Mouse (Mus musculus) MEL (cell line): ENCODE data around the gene Lrrc74b. TPM values are rescaled to one million over a fixed set of nuclear protein-coding genes. Genes with fewer than 3 reads are reported as not detected.

Experiments
- DNase-seq: peaks from one replicate; pipeline ENCODE4 v3.0.0; 2011; ENCODE audit warnings: low read depth, low spot score
- H3K27ac ChIP-seq: 2 replicates; pipeline ENCODE4 v1.5.1; 2012; ENCODE audit warnings: low read depth, mild to moderate bottlenecking, control low read depth, low read length, moderate library complexity; ENCODE audit not compliant: control insufficient read depth
- H3K27me3 ChIP-seq, 2 experiments: fragments of 150-350 bp in 1 of 2; sonication (generic) in 1 of 2; 2 replicates each; pipeline ENCODE4 v1.6.1; 2012; ENCODE audit warnings: low read length in 2 of 2, mild to moderate bottlenecking in 2 of 2, improper control_type of control experiment in 1 of 2, moderate library complexity in 1 of 2; ENCODE audit not compliant: insufficient read depth in 2 of 2, control insufficient read depth in 1 of 2
- H3K36me3 ChIP-seq, 2 experiments: 2 replicates each; pipeline ENCODE4 v1.6.1; 2012 to 2014; ENCODE audit warnings: low read length in 2 of 2, improper control_type of control experiment in 1 of 2, inconsistent platforms in 1 of 2, mild to moderate bottlenecking in 1 of 2; ENCODE audit not compliant: insufficient read depth in 2 of 2, control insufficient read depth in 1 of 2
- H3K4me1 ChIP-seq, 2 experiments: fragments of 150-350 bp in 1 of 2; sonication (generic) in 1 of 2; 2 replicates each; pipeline ENCODE4 v1.6.1; 2012; ENCODE audit warnings: low read length in 2 of 2, improper control_type of control experiment in 1 of 2, mild to moderate bottlenecking in 1 of 2; ENCODE audit not compliant: insufficient read depth in 2 of 2, control insufficient read depth in 1 of 2
- H3K4me3 ChIP-seq, 2 experiments: fragments of 150-350 bp in 1 of 2; sonication (generic) in 1 of 2; 2 replicates each; pipeline ENCODE4 v1.5.1; 2012; ENCODE audit warnings: low read depth in 2 of 2, low read length in 2 of 2, mild to moderate bottlenecking in 2 of 2, moderate library complexity in 2 of 2, control low read depth in 1 of 2, improper control_type of control experiment in 1 of 2; ENCODE audit not compliant: control insufficient read depth in 1 of 2, insufficient read depth in 1 of 2
- H3K79me2 ChIP-seq: 2 replicates; pipeline ENCODE4 v1.6.1; 2012; ENCODE audit warnings: mild to moderate bottlenecking, low read length, moderate library complexity; ENCODE audit not compliant: control insufficient read depth, poor library complexity, insufficient read depth
- H3K9ac ChIP-seq: 2 replicates; pipeline ENCODE4 v1.6.1; 2012; ENCODE audit warnings: low read depth, mild to moderate bottlenecking, control low read depth, low read length, moderate library complexity; ENCODE audit not compliant: control insufficient read depth, poor library complexity, severe bottlenecking
- H3K9me3 ChIP-seq: fragments of 150-350 bp; sonication (generic); replicated peaks from 2 replicates; pipeline ENCODE4 v1.6.1; 2012; ENCODE audit warnings: mild to moderate bottlenecking, low read length, improper control_type of control experiment, moderate library complexity; ENCODE audit not compliant: insufficient read depth
- CHD2 ChIP-seq: IDR thresholded peaks from 2 replicates; pipeline ENCODE4 v1.6.1; 2011; ENCODE audit warnings: low read length, improper control_type of control experiment
- E2F4 ChIP-seq: IDR thresholded peaks from 2 replicates; pipeline ENCODE4 v1.6.1; 2011; ENCODE audit warnings: low read depth, low read length, improper control_type of control experiment, borderline replicate concordance
- ELF1 ChIP-seq: IDR thresholded peaks from 2 replicates; pipeline ENCODE4 v1.6.1; 2014; ENCODE audit warnings: low read depth, mild to moderate bottlenecking, inconsistent platforms, low read length, improper control_type of control experiment, moderate library complexity
- EP300 ChIP-seq, 2 experiments: IDR thresholded peaks; 2 replicates each; pipeline ENCODE4 v1.6.1; 2011; ENCODE audit warnings: improper control_type of control experiment in 2 of 2, low read length in 2 of 2, low read depth in 1 of 2, mild to moderate bottlenecking in 1 of 2
- MAFK ChIP-seq: IDR thresholded peaks from 2 replicates; pipeline ENCODE4 v1.6.1; 2011; ENCODE audit warnings: low read depth, mild to moderate bottlenecking, low read length, improper control_type of control experiment, borderline replicate concordance
- MAX ChIP-seq: IDR thresholded peaks from 2 replicates; pipeline ENCODE4 v1.6.1; 2011; ENCODE audit warnings: low read length, improper control_type of control experiment
- MXI1 ChIP-seq: IDR thresholded peaks from 2 replicates; pipeline ENCODE4 v1.6.1; 2011; ENCODE audit warnings: mild to moderate bottlenecking, low read depth, low read length, improper control_type of control experiment
- MYB ChIP-seq: IDR thresholded peaks from 2 replicates; pipeline ENCODE4 v1.6.1; 2011; ENCODE audit warnings: mild to moderate bottlenecking, low read depth, low read length, improper control_type of control experiment
- MYC ChIP-seq: IDR thresholded peaks from 2 replicates; pipeline ENCODE4 v1.6.1; 2011; ENCODE audit warnings: low read depth, mild to moderate bottlenecking, low read length, improper control_type of control experiment, moderate library complexity
- NELFE ChIP-seq: IDR thresholded peaks from 2 replicates; pipeline ENCODE4 v1.6.1; 2011; ENCODE audit warnings: low read depth, low read length, improper control_type of control experiment
- POLR2A ChIP-seq, 2 experiments: IDR thresholded peaks; 2 replicates each; pipeline ENCODE4 v1.6.1; 2011 to 2012; ENCODE audit warnings: low read length in 2 of 2, mild to moderate bottlenecking in 2 of 2, control low read depth in 1 of 2, improper control_type of control experiment in 1 of 2, low read depth in 1 of 2, moderate library complexity in 1 of 2; ENCODE audit not compliant: control insufficient read depth in 1 of 2, insufficient read depth in 1 of 2, poor library complexity in 1 of 2
- POLR2AphosphoS2 ChIP-seq: IDR thresholded peaks from 2 replicates; pipeline ENCODE4 v1.6.1; 2011; ENCODE audit warnings: low read length, improper control_type of control experiment
- POLR2AphosphoS5 ChIP-seq: IDR thresholded peaks from 2 replicates; pipeline ENCODE4 v1.6.1; 2012; ENCODE audit warnings: low read depth, borderline replicate concordance, mild to moderate bottlenecking, inconsistent platforms, low read length, moderate library complexity, mixed read lengths
- RAD21 ChIP-seq: IDR thresholded peaks from 2 replicates; pipeline ENCODE4 v1.6.1; 2011; ENCODE audit warnings: mild to moderate bottlenecking, low read depth, low read length, improper control_type of control experiment
- SIN3A ChIP-seq: IDR thresholded peaks from 2 replicates; pipeline ENCODE4 v1.6.1; 2012; ENCODE audit warnings: low read length, improper control_type of control experiment, inconsistent platforms
- TAL1 ChIP-seq: IDR thresholded peaks from 2 replicates; pipeline ENCODE4 v1.6.1; 2012; ENCODE audit warnings: mild to moderate bottlenecking, inconsistent platforms, low read length, moderate library complexity, mixed read lengths
- ZC3H11A ChIP-seq: IDR thresholded peaks from 2 replicates; pipeline ENCODE4 v1.6.1; 2012; ENCODE audit warnings: low read depth, mild to moderate bottlenecking, inconsistent platforms, low read length, improper control_type of control experiment
- ZKSCAN1 ChIP-seq: IDR thresholded peaks from 2 replicates; pipeline ENCODE4 v1.6.1; 2012; ENCODE audit warnings: low read depth, mild to moderate bottlenecking, inconsistent platforms, low read length, improper control_type of control experiment, moderate library complexity
- ZNF384 ChIP-seq: IDR thresholded peaks from 2 replicates; pipeline ENCODE4 v1.6.1; 2012; ENCODE audit warnings: low read depth, mild to moderate bottlenecking, inconsistent platforms, low read length, improper control_type of control experiment
- polyA plus RNA-seq, 2 experiments: library from polyadenylated mRNA; stranded (reverse) in 1 of 2; unstranded in 1 of 2; fragments of >175 nt in 1 of 2; fragments of >200 nt in 1 of 2; gene quantifications; 2 replicates each; pipeline versions ENCODE4 v1.2.1 to v1.2.4; 2012; ENCODE audit warnings: low replicate concordance in 2 of 2, low read depth in 1 of 2; ENCODE audit not compliant: insufficient read length in 2 of 2, insufficient read depth in 1 of 2, missing spikeins in 1 of 2
- total RNA-seq: library from RNA; depleted of rRNA; stranded (reverse); fragments of 300-350 nt; gene quantifications from 2 replicates; pipeline ENCODE4 v1.2.3, GENCODE M21; 2012

The Lrrc74b gene
- total and polyA plus RNA-seq, 3 experiments, result 0.10 to 0.12 TPM; not detected in 1

- H3K79me2 ChIP-seq, result no peaks in the 10 kb centered on the region
- no peaks in the 10 kb centered on the region for H3K9me3 ChIP-seq
- TF ChIP-seq ZNF384, result no peak
- TF ChIP-seq, all 39 proteins: peak for 0
- DNase-seq, result no peak
- Histone ChIP-seq H3K4me3 (no peak overlapping the region), H3K27me3 (peaks cover 0 to 3% of the 10 kb centered on the region in 2 experiments; a peak in 1 of 4 replicates), H3K27ac (no peak overlapping the region), H3K4me1 (no peaks in the 10 kb centered on the region), H3K9ac (no peak overlapping the region), H3K36me3 (no peaks in the 10 kb centered on the region)
Measured at GRCm38 (mm10) chr16:17566186-17566585, 5.1 kb upstream of the Lrrc74b start.

- TF ChIP-seq ELF1, result no peak
- no peak for TF ChIP-seq CHD2
- TF ChIP-seq MYB, result no peak
- TF ChIP-seq POLR2AphosphoS2, result no peak
- TF ChIP-seq POLR2AphosphoS5, result no peak
- TF ChIP-seq ZC3H11A, result no peak
- TF ChIP-seq EP300 (IDR thresholded peaks at IDR 0.05; ENCODE audit: low read depth in 1 of 2, low read length in 2 of 2), result no peak
- TF ChIP-seq MXI1, result no peak
- TF ChIP-seq MAX, result no peak
- no peak for TF ChIP-seq ZNF384
- TF ChIP-seq TAL1, result no peak
- TF ChIP-seq ZKSCAN1, result no peak
- TF ChIP-seq E2F4, result no peak
- TF ChIP-seq MAFK, result no peak
- TF ChIP-seq RAD21, result no peak
- TF ChIP-seq POLR2A (IDR thresholded peaks at IDR 0.05; ENCODE audit: control insufficient read depth in 1 of 2, insufficient read depth in 1 of 2, low read depth in 1 of 2, low read length in 2 of 2, poor library complexity in 1 of 2), result no peak
- no peak for TF ChIP-seq NELFE
- TF ChIP-seq MYC, result no peak
- no peak for TF ChIP-seq SIN3A
- TF ChIP-seq, all 39 proteins: peak for 0
- H3K9me3 ChIP-seq, result no peaks in the 10 kb centered on the region
- H3K27me3 ChIP-seq, result peaks cover 0 to 3% of the 10 kb centered on the region in 2 experiments; a peak in 1 of 4 replicates
- no peak overlapping the region for H3K27ac ChIP-seq
- H3K79me2 ChIP-seq, result no peaks in the 10 kb centered on the region
- no peaks in the 10 kb centered on the region for H3K36me3 ChIP-seq
- H3K9ac ChIP-seq, result no peak overlapping the region
- no peak overlapping the region for H3K4me3 ChIP-seq
- H3K4me1 ChIP-seq, result no peaks in the 10 kb centered on the region
- DNase-seq, result no peak
Measured at GRCm38 (mm10) chr16:17564771-17565170, 3.7 kb upstream of the Lrrc74b start.
